Mouse (Mus musculus) ES-Bruce4 (cell line): ENCODE measurements at regions not wholly inside any gene's neighbourhood (a gene's known extent, or its start where the extent isn't known, plus 50 kb on each side); places are given as distances from the start of the nearest gene placed in this dataset.

Experiments used
- H3K27ac ChIP-seq: 2 replicates; pipeline ENCODE4 v1.5.1; 2012; ENCODE audit warnings: low read length, inconsistent platforms; ENCODE audit not compliant: insufficient read depth
- H3K27me3 ChIP-seq: 2 replicates; pipeline ENCODE4 v1.6.1; 2012; ENCODE audit warnings: mild to moderate bottlenecking, low read length, inconsistent platforms; ENCODE audit not compliant: control insufficient read depth, poor library complexity, insufficient read depth, severe bottlenecking
- H3K36me3 ChIP-seq: 2 replicates; pipeline ENCODE4 v1.6.1; 2012; ENCODE audit warnings: inconsistent platforms, mild to moderate bottlenecking, low read length, moderate library complexity; ENCODE audit not compliant: control insufficient read depth, poor library complexity, insufficient read depth, severe bottlenecking
- H3K4me1 ChIP-seq: one replicate; pipeline ENCODE4 v1.8.1; 2011; ENCODE audit warnings: low read length; ENCODE audit not compliant: control insufficient read depth, insufficient read depth
- H3K4me3 ChIP-seq: 2 replicates; pipeline ENCODE4 v1.5.1; 2011; ENCODE audit warnings: low read depth, mild to moderate bottlenecking, low read length
- H3K9ac ChIP-seq: 2 replicates; pipeline ENCODE4 v1.6.1; 2012; ENCODE audit warnings: low read depth, mild to moderate bottlenecking, inconsistent platforms; ENCODE audit not compliant: poor library complexity, severe bottlenecking
- H3K9me3 ChIP-seq: replicated peaks from 2 replicates; pipeline ENCODE4 v1.6.1; 2012; ENCODE audit warnings: mild to moderate bottlenecking, low read length, inconsistent platforms; ENCODE audit not compliant: control insufficient read depth, poor library complexity, insufficient read depth, severe bottlenecking
- CTCF ChIP-seq: IDR thresholded peaks from one replicate; pipeline ENCODE4 v1.8.1; 2011; ENCODE audit warnings: low read depth, low read length

DNA sequence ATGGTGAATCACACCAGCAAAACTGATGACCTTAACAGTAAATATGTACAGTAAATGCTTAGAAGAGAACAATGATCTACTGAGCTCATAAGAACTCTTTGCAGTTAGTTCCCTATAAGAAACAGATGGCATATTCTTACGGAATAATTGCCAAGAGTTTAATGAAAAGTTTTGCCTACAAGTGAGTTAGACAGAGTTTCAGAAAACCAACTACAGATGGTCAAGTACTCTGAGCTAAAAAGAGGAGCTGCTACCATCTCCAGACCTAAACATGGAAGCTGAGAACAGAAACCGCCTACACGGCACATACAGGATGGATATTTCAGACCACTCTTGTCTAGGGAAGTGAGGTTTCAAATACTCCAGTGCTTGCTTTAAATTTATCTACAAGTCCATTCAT lies 293.1 kb downstream of the Gm7489 start:
- H3K27me3 ChIP-seq, result no peaks in the 10 kb centered on the region
- no peaks in the 10 kb centered on the region for H3K4me1 ChIP-seq
- no peak overlapping the region for H3K27ac ChIP-seq
- no peak overlapping the region for H3K4me3 ChIP-seq
- no peak overlapping the region for H3K9ac ChIP-seq
- no peaks in the 10 kb centered on the region for H3K36me3 ChIP-seq
- no peak for TF ChIP-seq CTCF
- no peaks in the 10 kb centered on the region; the same call in 1 of the 2 replicates for H3K9me3 ChIP-seq
